Mouse (Mus musculus) lung, postnatal 10 days (tissue): ENCODE results near the gene Chd3.

ENCODE experiments used
- DNase-seq: peaks from one replicate; pipeline ENCODE4 v3.0.0; 2021

Gene Chd3

DNA sequence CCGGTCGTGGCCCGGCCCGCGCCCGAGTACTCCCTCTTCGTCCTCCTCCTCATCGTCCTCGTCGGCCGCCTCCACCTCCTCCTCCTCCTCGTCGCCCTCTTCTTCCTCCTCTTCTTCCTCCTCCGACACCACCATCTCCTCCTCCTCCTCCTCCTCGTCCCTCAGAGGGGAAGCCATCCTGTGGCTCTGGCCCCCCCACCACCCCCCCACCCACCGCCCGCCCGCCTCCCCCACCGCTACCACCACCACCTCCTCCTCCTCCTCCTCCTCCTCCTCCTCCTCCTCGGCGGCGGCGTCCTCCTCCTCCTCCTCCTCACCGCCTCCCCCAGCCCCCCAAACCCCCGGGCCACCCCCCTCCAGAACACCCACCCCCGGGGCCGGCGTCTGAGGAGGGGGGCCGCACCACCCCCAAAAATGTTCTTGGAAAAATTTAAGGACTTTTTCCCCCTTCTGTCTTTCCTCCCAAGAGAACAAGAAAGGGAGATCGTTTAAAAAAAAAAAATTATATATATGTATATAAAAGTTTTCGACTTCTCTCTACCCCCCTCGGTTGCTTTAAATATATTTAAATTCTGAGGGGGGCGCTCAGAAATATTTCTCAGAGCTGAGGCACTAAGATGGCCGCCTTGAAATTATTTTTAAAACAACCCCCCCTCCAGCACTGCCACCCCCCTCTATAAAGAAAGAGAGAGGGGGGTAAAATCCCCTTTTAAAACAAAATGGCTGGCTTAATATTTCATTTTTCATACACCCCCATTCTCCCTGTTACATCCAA, at the start of gene Chd3:
Chd3 (minus strand) TSS at position 192 of the 775 bp plus-strand sequence.
- DNase-seq: peak; percentile 32

DNA sequence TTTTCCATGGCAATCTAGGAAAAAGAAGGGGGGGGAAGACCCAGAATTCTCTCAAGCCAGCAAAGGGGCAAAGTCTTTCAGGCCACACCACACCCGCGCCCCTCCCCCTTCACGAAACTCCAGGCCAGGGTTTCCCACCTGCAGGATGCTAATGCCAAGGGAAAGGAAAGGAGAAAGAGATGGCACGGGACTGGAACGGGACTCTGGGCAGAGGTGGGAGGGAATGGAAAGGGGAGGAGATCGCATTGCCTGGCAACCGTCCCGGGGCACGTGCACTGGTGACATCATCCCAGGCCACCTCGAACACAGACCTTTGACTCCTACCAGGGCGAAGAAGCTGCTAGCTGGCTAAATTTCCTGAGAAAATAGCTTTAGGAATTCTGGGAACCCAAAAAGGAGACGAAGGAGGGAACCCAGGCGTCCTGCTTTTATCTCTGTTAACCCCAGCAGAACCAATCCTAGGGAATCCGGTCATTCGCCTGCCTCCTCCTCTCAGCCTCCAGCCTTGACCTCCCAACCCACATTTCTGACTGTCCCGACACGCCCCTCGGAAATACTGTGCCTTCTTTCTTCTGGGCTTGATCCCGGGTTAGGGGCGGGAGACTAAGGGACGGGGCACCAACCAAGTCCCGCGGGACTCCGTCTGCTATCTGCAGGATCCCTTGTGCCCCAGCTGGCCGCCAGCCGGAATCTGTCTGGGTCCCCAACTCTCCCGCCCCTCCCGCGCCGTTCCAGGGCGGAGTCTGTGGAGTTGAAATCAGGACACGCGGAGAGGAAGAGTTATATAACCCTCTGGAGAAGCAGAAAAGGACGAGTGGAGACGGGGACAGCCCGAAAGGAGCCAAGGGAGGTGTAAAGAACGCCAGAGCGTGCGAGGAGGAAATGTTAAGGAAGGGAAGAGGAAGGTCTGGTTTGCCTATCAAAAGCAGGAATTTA, 48.5 kb upstream of the Chd3 start:
- peak; percentile 99 for DNase-seq

DNA sequence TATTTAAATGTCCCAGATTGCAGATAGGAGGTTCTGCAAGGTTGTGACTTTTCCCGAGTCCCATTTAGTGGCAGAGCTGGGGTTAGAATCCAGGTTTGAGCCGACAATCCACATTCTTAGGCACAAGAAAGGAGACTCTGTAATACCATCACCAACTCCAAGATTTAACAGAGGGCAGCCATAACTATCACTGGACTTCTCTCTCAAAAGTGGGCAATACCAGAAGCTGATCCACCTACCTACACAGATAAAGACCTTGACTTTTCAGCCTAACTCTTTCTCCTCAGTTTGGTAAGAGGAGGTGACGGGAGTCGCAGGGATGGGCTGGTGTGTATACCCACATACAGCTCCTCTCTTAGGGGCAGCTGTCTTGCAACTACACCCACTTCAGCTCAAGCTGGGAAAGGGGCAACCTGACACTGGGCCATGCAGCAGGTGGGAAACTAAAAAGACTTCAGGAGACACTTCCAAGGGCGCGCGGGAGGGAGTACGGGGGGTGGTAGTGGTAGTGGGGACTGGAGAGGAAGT, 47.8 kb upstream of the Chd3 start:
- no peak for DNase-seq

DNA sequence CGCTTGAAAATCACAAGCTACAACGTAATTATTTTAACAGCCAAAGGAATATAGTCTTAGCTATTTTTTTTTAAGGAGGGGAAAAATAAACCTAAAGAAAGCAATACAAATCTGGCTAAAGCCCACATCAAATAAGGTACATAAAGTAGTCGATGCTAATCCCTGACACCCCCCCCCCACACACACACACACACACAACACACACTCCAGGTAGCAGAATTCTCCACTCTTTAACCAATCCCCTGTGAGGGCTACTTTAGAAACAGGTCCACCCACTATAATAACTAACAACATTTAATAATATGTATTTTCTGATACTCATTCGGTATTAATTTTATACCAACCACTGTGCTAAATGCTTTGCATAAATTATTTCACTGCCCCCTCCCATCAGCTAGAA, 47.3 kb upstream of the Chd3 start:
- DNase-seq: no peak

DNA sequence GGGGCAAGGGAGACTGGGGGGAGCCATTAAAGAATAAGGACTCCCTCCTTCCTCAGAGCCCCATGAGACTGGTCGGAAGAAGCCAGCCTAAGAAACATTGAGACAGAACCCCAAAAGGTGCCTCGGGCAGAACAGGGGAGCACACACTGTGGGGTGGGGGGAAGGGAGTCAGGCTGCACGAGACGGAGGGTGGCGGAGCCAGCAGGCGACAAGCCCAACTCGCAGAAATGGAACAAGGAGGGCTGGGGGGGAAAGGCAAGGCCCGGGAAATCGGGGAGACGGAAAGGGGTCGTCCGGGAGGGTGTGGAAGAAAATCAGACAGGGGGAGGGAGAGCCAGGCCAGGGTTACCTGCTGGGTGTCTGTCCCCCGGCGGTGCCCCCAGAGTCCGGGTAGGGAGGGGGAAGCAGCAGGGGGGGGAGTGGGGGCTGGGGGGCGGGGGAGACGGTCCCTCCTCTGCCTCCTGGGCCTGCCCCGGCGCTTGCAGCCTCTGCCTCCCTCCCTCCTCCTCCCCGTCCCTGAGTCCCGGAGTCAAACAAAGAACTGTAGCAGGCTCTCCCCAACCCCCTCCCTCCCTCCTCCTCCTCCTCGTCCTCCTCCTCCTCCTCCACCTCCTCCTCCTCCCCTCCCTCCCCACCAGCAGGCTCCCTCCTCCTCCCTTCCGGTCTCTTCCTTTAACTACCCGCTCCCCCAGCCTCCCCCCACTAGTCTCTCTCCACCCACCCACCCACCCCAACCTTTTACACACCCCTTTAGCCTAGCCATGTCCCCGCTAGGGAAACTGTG, 46.7 kb upstream of the Chd3 start:
- DNase-seq: peak; percentile 87

DNA sequence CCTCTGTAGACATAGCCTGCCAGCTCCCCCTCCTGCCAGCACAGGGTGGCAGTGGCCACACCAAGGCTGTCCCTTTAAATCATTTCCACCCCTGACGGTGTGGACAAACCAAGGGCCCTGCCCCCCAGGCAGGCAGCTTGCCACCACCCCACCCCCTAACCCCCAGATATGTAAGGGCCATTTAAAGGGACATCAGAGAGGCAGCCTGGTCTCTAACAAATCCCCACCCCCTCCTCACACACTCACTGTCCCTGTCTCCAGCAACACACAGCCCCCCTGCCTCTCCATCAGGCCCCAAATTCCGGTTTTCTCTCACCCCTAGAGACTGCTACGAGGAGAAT, 46.1 kb upstream of the Chd3 start:
- peak; percentile 83 for DNase-seq

DNA sequence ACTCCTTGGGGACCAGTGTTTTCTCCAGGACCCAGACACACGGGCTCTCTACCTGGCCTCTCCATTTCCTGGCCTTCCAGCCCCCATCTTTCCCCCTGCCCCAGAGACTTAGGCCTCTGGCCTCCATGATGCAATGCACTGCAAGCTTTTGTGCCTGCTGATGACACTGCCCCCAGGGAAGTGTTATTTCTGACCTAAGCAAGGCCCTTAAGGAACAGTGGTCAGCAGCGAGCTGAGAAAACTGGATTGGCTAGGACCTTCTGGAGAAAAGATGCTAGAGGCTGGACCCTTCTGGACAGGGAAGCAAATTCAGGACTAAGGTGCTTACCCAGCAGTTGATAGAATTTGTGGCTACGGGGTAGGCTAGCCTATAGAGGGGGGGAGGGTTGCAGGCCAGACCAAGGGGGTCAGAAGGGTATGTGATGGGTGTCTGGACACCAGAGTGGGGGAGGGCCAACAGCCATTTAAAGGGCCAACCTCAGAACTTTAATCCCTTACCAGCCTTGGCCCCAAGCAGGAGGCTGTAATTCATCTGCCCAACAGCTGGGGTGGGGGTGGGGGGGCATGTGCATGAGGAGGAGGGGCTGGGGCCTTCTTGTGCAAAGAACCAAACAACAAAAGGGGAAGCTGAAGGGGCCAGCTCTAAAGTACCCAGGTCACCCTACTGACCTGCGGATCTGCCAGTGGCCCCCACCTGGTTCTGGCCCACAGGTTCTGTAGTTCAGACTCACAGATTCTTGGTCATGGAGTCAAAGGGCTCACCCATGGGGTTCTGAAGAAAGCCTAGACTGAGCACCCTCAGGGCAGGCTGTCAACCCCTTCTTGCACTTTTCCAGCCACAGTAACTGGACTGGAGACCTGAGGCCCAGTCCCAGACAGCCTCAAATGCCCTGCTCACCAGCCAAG, 45.5 kb upstream of the Chd3 start:
- DNase-seq: peak; percentile 18

DNA sequence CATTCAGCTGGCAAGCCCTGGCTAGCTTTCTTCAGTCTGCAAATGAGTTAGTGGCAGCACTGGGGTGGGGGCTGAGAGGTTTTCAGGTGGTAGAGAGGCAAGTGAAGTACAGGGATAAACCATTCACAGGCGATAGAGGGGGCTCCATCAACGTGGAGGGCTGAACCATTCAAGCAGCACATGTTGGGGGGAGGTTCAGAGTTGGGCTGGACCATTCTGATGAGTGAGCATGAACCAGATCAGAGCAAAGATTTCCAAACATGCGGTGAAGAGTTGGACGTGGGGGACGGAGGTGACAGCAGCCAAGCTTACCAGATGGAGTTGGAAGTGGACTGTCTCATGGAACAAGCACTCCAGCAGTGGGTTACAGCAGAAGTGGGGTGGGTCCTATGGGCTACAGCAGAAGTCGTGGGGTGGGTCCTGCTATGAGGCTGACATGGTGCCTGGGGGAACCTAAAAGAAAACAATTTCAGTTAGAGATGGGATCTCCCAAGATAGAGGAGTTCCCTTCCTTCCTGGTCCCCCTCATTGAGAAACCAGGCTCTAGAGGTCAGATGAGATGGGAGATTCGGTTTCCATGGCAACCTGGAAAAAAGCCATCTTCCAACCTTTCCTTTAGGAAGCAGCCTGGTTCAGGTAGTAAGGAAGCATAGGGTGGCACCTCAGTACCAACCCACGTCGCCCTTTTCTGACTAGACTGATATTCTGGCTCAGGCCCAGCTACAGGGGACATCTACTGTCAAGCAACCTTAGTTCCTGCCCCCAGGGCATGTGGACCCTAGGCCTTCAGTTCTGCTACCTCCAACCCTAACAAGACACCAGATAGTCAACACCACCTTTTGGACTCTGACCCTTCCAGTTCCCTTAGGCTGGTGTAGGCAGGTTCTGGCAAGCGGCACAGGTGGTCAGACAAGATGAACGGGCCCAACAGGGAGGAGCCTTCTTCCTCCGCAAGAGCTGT, 44.3 kb upstream of the Chd3 start, which contains the start of gene Kdm6b:
Kdm6b (minus strand) TSS at position 455 of the 961 bp plus-strand sequence.
- peak; percentile 32 for DNase-seq

DNA sequence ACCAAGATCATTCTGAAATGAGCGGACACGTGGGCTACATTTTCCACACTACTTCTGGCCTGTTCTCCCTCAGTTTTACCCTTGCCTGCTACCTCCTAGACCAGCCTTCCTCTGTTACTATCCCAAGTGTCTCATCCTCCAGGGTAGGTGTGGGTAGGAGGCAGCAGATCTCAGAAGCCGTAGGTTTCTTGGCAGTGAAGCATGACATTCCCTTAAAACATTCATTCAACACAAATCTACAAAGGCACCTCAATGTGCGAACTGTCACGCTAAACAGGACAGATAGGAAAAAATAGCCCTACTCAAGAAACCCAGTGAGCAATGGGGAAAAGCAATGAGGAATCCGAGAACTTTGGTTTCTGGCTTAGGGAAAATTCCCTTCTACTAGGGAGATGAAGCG, 43.3 kb upstream of the Chd3 start:
- no peak for DNase-seq

DNA sequence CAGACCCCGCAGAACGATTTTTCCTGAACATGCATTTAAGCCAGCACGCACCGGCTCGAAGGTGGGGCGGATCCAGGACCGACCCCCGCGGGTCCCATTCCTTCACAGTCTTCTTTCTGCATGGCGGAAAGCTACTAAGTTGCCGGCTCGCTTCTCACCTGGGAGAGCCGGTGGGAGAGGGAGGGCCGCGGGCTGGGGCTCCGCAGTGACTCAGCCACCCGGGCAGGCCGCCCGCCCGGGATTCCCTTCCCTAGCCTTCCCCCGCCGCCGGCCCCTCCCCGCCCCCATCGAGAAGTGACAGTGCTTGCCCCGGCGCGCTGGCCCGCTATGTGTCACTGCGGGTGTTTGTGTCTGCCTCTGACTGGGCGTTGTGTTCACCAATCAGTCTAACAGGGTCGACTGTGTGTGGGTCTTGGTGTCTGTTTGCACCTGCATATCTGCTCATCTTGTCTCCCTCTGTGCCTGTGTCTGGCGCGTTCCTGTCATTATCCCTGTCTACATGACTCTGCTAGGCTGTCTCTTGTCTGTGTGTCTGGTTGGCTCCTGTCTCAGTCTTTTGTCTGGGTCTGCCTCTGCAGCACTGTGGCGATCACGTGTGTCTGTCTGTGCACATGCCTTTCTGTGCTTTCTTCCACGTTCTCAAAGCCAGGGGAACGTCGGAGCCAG, 42.5 kb upstream of the Chd3 start:
- peak; percentile 86 for DNase-seq

DNA sequence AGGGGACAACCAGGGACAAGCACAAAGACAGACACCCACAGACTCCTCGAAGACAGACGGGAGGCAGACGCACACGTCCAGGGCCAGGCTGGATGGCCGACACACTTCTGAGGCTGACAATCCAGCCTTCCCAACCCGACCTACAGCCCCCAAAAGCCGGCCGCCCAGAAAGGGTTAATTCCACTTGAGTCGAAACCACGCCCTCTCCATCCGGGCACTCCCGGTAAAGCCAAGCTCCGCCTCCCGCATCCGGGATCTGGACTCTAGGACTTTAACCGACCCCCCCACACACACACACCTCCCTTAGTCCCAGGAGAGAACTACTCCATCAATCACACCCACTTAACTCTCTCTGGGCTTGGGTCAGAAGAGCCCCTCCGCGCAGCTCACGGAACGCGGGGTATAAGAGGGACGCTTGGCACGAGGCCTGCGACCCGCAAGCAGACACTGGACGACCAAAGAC, 41.9 kb upstream of the Chd3 start:
- DNase-seq: peak; percentile 99

DNA sequence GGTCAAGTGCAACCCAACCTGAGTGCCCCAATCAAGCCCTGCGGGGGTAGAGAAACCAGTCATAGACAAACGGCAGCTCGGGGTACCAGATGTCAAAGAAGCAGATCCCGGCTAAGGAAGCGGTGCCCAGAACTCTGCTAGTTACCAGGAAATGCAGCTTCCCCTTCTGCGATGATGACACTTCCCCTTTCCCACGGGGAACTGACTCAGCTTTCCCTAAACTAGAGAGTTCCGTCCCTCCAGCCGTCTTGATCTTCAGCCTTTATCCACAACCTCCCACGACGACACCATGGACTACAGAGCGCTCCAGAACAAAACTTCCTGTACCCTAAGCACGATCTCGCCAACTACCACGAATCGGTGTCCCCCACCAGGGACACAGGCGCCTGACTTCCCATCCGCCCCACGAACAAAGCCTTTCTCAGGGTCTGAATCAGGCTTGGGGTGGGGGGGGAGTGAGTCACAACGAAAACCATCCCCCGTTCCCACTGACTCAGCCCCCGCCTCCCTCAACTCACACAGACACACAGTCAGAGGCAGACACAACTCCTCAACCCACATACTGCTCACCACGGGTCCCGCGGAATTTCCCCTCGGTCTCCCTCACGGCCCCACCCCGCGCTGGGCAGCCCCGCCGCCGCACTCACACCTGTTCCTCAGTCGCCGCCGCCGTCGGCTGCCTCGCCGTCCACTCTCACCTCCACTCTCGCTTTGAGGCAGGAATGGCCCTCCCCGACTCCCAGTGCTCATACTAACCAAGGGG, 41.3 kb upstream of the Chd3 start:
- DNase-seq: peak; percentile 78

DNA sequence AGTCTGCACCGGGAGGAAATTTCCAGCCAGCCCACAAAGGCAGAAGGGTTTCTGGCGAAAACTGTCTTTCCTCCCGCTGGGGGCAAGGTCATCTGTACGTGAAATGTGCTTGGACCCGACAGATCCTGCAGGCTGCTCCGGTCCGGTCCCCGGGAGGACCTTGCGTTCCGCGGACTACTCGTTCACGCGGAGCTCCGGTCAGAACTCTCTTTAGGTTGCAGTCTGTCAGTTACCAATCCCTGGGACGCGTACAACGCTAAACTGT, 40.8 kb upstream of the Chd3 start:
- no peak for DNase-seq

DNA sequence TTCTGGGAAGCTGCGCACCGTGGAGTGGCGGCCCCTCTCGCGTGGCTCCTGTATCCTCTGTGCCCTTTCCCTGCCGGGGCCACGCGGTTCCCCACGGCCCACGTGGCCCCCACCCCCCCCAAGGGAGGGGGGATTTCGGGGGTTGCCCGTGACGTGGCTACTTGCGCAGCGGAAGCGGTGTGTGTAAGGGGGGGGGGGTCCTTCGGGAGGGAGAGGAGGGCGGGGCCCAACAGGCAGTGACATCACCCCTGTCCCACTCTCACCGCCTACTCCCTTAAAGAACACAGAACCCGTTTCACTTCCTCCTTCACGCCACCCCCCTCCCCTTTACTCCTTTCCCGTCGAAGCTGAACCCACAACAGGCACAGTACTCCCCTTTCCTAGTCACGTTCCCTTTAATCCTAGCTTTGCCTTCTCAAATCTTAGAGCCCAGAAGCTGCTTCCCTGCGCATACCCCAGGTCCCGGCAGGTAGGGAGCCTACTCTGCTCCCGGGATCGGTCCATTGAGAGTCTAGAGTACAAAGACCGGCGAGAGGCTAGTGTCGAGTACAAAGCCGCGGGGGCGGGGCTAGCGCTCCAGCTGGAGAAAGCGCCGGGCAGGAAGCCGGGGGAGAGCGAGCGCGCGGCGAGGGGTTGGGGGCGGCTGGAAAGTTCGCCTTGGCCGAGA, 40.3 kb upstream of the Chd3 start:
- peak; percentile 93 for DNase-seq

DNA sequence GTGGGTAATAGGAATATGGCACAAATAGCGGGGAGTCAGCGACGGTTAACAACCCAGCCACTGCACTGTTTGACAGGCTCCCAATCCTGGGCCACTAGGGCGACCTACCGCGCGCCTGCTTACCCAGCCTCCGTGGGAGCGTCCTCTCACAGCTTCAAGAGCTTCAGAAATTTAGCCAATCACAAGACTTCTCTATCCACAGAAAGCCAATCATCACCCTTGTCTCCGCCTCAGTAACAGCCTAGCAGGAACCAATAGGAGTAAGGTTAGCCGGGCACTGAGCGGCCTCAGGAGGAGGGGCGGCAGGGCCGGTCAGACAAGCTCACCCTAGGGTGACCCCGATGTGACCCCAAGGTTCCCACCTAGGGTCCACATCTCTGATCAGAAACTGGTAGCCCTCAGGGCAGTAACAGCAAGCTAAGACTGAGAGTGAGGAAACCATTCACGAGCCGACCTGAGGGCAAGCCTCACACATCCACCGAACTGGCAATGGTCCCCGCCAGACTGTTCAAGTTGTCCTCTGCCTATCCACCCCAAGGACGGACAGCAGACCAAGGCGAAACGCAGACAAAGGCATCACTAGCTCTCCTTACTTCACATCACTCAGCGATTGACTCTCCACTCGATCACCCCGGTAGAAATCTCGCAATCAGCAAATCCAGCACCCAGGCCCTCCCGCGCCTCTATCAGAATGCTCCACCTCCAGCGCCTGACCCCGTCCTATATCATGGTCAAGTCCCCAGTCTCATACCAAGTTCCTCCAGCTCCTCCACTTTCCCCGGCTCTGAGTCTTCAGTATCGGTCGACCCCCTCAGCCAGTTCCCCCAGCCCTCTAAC, 39.6 kb upstream of the Chd3 start:
- peak; percentile 87 for DNase-seq

DNA sequence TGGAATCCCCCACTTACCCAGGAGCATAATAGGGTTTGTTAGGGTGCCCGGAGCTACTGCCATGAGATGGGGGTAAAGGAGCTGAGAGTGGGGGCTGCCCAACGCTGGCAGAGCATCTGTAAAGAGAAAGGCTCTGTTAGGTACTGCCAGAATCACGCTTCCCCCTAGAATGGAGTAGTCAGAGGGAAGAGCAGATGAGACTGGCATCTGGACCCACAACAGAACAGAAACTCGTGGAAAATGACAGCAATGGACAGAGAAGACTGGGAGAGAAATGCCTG, 38.5 kb upstream of the Chd3 start:
- no peak for DNase-seq

DNA sequence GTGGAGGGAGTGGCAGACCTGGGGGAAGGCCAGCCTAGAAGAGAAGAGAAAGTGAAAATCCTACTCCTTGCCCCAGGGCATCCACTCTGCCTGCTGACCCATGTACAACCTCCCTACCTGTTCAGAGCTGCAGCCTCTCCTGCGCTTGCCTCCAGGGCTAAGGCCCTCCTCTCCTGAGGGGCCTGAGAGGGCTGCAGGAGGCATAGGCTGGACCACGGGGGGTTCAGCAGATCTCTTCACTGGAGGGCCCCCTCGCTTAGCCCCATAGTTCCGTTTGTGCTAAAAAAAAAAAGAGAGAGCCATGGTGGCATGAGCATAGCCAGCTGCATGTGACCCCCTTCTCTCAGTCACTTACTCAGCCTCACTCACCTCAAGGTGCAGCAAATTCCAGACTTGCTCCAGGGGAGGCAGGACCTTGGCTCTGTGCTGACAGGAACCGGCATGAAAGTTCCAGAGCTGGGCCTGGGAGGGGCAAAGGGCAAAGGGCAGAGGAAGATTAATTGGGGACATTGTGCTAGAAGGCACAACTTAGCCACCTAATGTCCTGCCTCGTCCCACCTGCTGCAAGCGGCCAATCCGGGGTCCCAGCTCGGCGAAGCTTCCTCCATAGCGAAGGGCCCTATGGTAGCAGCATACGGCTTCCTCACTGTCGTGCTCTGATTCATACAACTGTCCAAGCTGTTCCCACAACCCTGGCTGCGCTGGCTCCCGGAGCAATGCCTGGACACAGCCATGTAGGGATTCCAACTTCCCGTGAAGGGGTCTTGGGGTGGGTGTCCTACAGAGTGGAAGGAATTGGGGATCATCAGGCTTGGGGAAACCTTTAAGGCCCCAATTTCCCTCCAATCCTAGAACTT, 37.9 kb upstream of the Chd3 start:
- no peak for DNase-seq
